8 mouse cellular contexts compared by ENCODE assay signal in genomic region chr1:34433891-34434521, GRCm38 (mm10). TPM values are rescaled to one million over a fixed set of nuclear protein-coding genes. Genes with fewer than 3 reads are reported as not detected.
DNase-seq lines count a peak whose midpoint lies in the region; ATAC-seq and TF ChIP-seq lines count a peak whose summit lies in the region.

No protein-coding gene starts in this region.

- H3K4me1 ChIP-seq in spleen, adult 2 months (ENCODE audit: control insufficient read depth, insufficient read depth, insufficient read length): peaks cover 5% of the 10 kb centered on the region; the same call in 1 of the 2 replicates
- 0 out of 2 replicates have a peak, but pooled peaks cover 2% of the 10 kb centered on the region for H3K4me1 ChIP-seq in cortical plate, adult 2 months (ENCODE audit: control insufficient read depth, insufficient read depth, low read length)
- H3K4me1 ChIP-seq in heart, embryonic 12.5 days (replicated peaks): peaks cover 8% of the 10 kb centered on the region
- peaks cover 16% of the 10 kb centered on the region for H3K4me1 ChIP-seq in midbrain, embryonic 12.5 days

- peak in 1 of 2 experiments; percentile 28 for DNase-seq in spleen, adult 2 months (ENCODE audit: low read depth in 1 of 2, low spot score in 2 of 2)
- DNase-seq in spleen, postnatal 14 days (ENCODE audit: low spot score in 2 of 2): no peak
- DNase-seq in kidney, postnatal 4 days: peak; percentile 36 to 56
- DNase-seq in thymus, postnatal 25 days: peak; percentile 46
- DNase-seq in urinary bladder, postnatal 4 days (ENCODE audit: low spot score in 2 of 2): no peak

- peak overlapping the region; percentile 92 for H3K27ac ChIP-seq in spleen, adult 2 months (ENCODE audit: insufficient read depth, low read length)
- H3K27ac ChIP-seq in cortical plate, adult 2 months (ENCODE audit: insufficient read depth, low read length): no peak overlapping the region
- 0 out of 2 replicates have a peak overlapping the region, but pooled peaks have one; percentile 34 for H3K27ac ChIP-seq in heart, embryonic 12.5 days (ENCODE audit: poor library complexity, severe bottlenecking)
- H3K27ac ChIP-seq in midbrain, embryonic 12.5 days (replicated peaks): 0 out of 2 replicates have a peak overlapping the region, but pooled peaks have one; percentile 11

- peak overlapping the region; percentile 31; the same call in 1 of the 2 replicates for H3K9ac ChIP-seq in heart, embryonic 12.5 days
- H3K9ac ChIP-seq in midbrain, embryonic 12.5 days (replicated peaks): no peak overlapping the region; the same call in 1 of the 2 replicates

- peak overlapping the region; percentile 69 for H3K4me3 ChIP-seq in spleen, adult 2 months (ENCODE audit: extremely low read depth, insufficient read depth, insufficient read length)
- H3K4me3 ChIP-seq in cortical plate, adult 2 months (ENCODE audit: insufficient read depth, low read length): peak overlapping the region; percentile 41
- H3K4me3 ChIP-seq in heart, embryonic 12.5 days: peak overlapping the region; percentile 60
- peak overlapping the region; percentile 59 for H3K4me3 ChIP-seq in midbrain, embryonic 12.5 days

- no peak for TF ChIP-seq POLR2A in spleen, adult 2 months (IDR thresholded peaks at IDR 0.05; ENCODE audit: low read depth, low read length)
- no peak for TF ChIP-seq POLR2A in cortical plate, adult 2 months (IDR thresholded peaks at IDR 0.05; ENCODE audit: extremely low read depth, insufficient read depth, low read length)

- peaks cover 32% of the 10 kb centered on the region for H3K9me3 ChIP-seq in heart, embryonic 12.5 days (replicated peaks)
- H3K9me3 ChIP-seq in midbrain, embryonic 12.5 days: peaks cover 25% of the 10 kb centered on the region

- TF ChIP-seq CTCF in spleen, adult 2 months (IDR thresholded peaks at IDR 0.05; ENCODE audit: extremely low read depth, insufficient read depth, insufficient read length, insufficient replicate concordance): no peak
- no peak for TF ChIP-seq CTCF in cortical plate, adult 2 months (IDR thresholded peaks at IDR 0.05; ENCODE audit: extremely low read depth, insufficient read depth, low read length)

- ATAC-seq in heart, embryonic 12.5 days (ENCODE audit: insufficient number of reproducible peaks, low FRiP score): peak; percentile 20; the same call in 1 of the 2 replicates
- no peak for ATAC-seq in midbrain, embryonic 12.5 days (ENCODE audit: low FRiP score, low read depth)

- peak overlapping the region; percentile 61 for H3K4me2 ChIP-seq in heart, embryonic 12.5 days
- peak overlapping the region; percentile 54 for H3K4me2 ChIP-seq in midbrain, embryonic 12.5 days (replicated peaks)

- H3K36me3 ChIP-seq in spleen, adult 2 months (ENCODE audit: control insufficient read depth, insufficient read depth, low read length): no peaks in the 10 kb centered on the region
- peaks cover 37% of the 10 kb centered on the region for H3K36me3 ChIP-seq in heart, embryonic 12.5 days
- H3K36me3 ChIP-seq in midbrain, embryonic 12.5 days: peaks cover 31% of the 10 kb centered on the region; the same call in 1 of the 2 replicates

- H3K27me3 ChIP-seq in spleen, adult 2 months (ENCODE audit: control insufficient read depth, insufficient read depth, low read length): no peaks in the 10 kb centered on the region
- H3K27me3 ChIP-seq in heart, embryonic 12.5 days (replicated peaks): no peaks in the 10 kb centered on the region
- no peaks in the 10 kb centered on the region for H3K27me3 ChIP-seq in midbrain, embryonic 12.5 days

- 6% methylated on average over 19 of the region's 19 CpGs for WGBS in spleen, adult 2 months
- 10% methylated on average over 19 of the region's 19 CpGs for WGBS in heart, embryonic 12.5 days
- WGBS in midbrain, embryonic 12.5 days: 8% methylated on average over 19 of the region's 19 CpGs

RNA-seq across cellular contexts. Expression of gene Ccdc115, which starts 5.5 kb away (rescaled TPM):
- 19.2 and 25.7 TPM in 2 replicates for polyA plus RNA-seq in spleen, adult 2 months (2012; rRNA removed)
- 29.5 and 30.3 TPM in 2 replicates for polyA plus RNA-seq in cortical plate, adult 2 months (2012; rRNA removed)
- polyA plus RNA-seq in heart, embryonic 12.5 days (2016; fragmentation: Nextera tagmentation; extraction: Ambion mirVana): 45.9 and 46.6 TPM in 2 replicates
- 70.4 and 73.6 TPM in 2 replicates for polyA plus RNA-seq in midbrain, embryonic 12.5 days (2016; fragmentation: Nextera tagmentation; extraction: Ambion mirVana)

RNA-seq across cellular contexts. Expression of gene Imp4, which starts 5.6 kb away (rescaled TPM):
- polyA plus RNA-seq in spleen, adult 2 months (2012; rRNA removed): 40.7 and 49.2 TPM in 2 replicates
- 24.1 and 25.8 TPM in 2 replicates for polyA plus RNA-seq in cortical plate, adult 2 months (2012; rRNA removed)
- 65.9 and 74.8 TPM in 2 replicates for polyA plus RNA-seq in heart, embryonic 12.5 days (2016; fragmentation: Nextera tagmentation; extraction: Ambion mirVana)
- polyA plus RNA-seq in midbrain, embryonic 12.5 days (2016; fragmentation: Nextera tagmentation; extraction: Ambion mirVana): 81.3 and 83.5 TPM in 2 replicates

RNA-seq across cellular contexts. Expression of gene Ptpn18, which starts 25.6 kb away (rescaled TPM):
- 587 and 1,136 TPM in 2 replicates for polyA plus RNA-seq in spleen, adult 2 months (2012; rRNA removed)
- polyA plus RNA-seq in cortical plate, adult 2 months (2012; rRNA removed): 8.4 and 8.5 TPM in 2 replicates
- polyA plus RNA-seq in heart, embryonic 12.5 days (2016; fragmentation: Nextera tagmentation; extraction: Ambion mirVana): 10.4 and 10.8 TPM in 2 replicates
- polyA plus RNA-seq in midbrain, embryonic 12.5 days (2016; fragmentation: Nextera tagmentation; extraction: Ambion mirVana): 6.8 and 6.9 TPM in 2 replicates

Comparison
In these comparisons a context has a peak if more than half of its experiments do, and no peak if none do; other contexts are left out.
1. DNase-seq: peak in kidney, postnatal 4 days (2 of 2) and thymus, postnatal 25 days (single experiment); none in spleen, postnatal 14 days (0 of 2) and urinary bladder, postnatal 4 days (0 of 2).
2. RNA of gene Ptpn18, which starts 25.6 kb away (polyA plus RNA-seq): 587 to 1,136 TPM in spleen, adult 2 months; 10.4 to 10.8 TPM in heart, embryonic 12.5 days, 8.4 to 8.5 TPM in cortical plate, adult 2 months and 6.8 to 6.9 TPM in midbrain, embryonic 12.5 days; every median in the first group is over 10 times any median in the second.
3. Peak in every context shown above with its lines, with median percentiles within 50 percentile points of each other: H3K4me3 ChIP-seq.